Mouse (Mus musculus): ENCODE measurements around the gene Rps28. TPM values are rescaled to one million over a fixed set of nuclear protein-coding genes. Genes with fewer than 3 reads are reported as not detected.

Rps28 gene
- polyA plus RNA-seq, 1 experiment = 493 TPM

- no peaks in the 10 kb centered on the region for H3K27me3 ChIP-seq (ENCODE audit: control insufficient read depth, insufficient read depth, low read length)
- H3K4me3 ChIP-seq (replicated peaks; ENCODE audit: insufficient read depth, low read depth, low read length) = peak overlapping the region; percentile 81
- DNase-seq = no peak
- TF ChIP-seq CTCF (IDR thresholded peaks at IDR 0.05; ENCODE audit: borderline replicate concordance, insufficient read depth, low read depth, low read length) (no peak), POLR2A (IDR thresholded peaks at IDR 0.05; ENCODE audit: borderline replicate concordance, insufficient read depth, low read length) (no peak)
- H3K27ac ChIP-seq (ENCODE audit: insufficient read depth, low read length) = peak overlapping the region; percentile 78
- H3K4me1 ChIP-seq (ENCODE audit: control insufficient read depth, insufficient read depth, low read length) = peaks cover 8% of the 10 kb centered on the region; the same call in 1 of the 2 replicates
- WGBS = 8% methylated on average over 33 of the region's 33 CpGs
Measured at GRCm38 (mm10) chr17:33817969-33818643, 6.3 kb downstream of the Rps28 start.

GRCm38 (mm10) chr17:33817184-33817968 lies 7.0 kb downstream of the Rps28 start:
- TF ChIP-seq CTCF (IDR thresholded peaks at IDR 0.05; ENCODE audit: borderline replicate concordance, insufficient read depth, low read depth, low read length) (no peak), POLR2A (IDR thresholded peaks at IDR 0.05; ENCODE audit: borderline replicate concordance, insufficient read depth, low read length) (peak; percentile 86)

GRCm38 (mm10) chr17:33816612-33817011 lies 7.8 kb downstream of the Rps28 start:
- 41% methylated on average over 5 of the region's 5 CpGs for WGBS
- H3K4me3 ChIP-seq (replicated peaks; ENCODE audit: insufficient read depth, low read depth, low read length) = peak overlapping the region; percentile 81

More at GRCm38 (mm10) chr17:33817184-33817968, 7.0 kb downstream of the Rps28 start:
- under 1% methylated on average over 89 of the region's 89 CpGs for WGBS
- peak; percentile 90 to 96 for DNase-seq
- H3K27ac ChIP-seq (ENCODE audit: insufficient read depth, low read length) = peak overlapping the region; percentile 93
- peak overlapping the region; percentile 81 for H3K4me3 ChIP-seq (replicated peaks; ENCODE audit: insufficient read depth, low read depth, low read length)
- H3K4me1 ChIP-seq (ENCODE audit: control insufficient read depth, insufficient read depth, low read length) = peaks cover 8% of the 10 kb centered on the region; the same call in 1 of the 2 replicates
- H3K27me3 ChIP-seq (ENCODE audit: control insufficient read depth, insufficient read depth, low read length) = no peaks in the 10 kb centered on the region

GRCm38 (mm10) chr17:33815399-33815798 lies 9.0 kb downstream of the Rps28 start:
- WGBS = 80% methylated on average over 6 of the region's 6 CpGs
- H3K27me3 ChIP-seq (ENCODE audit: control insufficient read depth, insufficient read depth, low read length) = no peaks in the 10 kb centered on the region; the same call in 1 of the 2 replicates
- no peak overlapping the region for H3K27ac ChIP-seq (ENCODE audit: insufficient read depth, low read length)
- DNase-seq = no peak
- peaks cover 8% of the 10 kb centered on the region; the same call in 1 of the 2 replicates for H3K4me1 ChIP-seq (ENCODE audit: control insufficient read depth, insufficient read depth, low read length)
- no peak overlapping the region for H3K4me3 ChIP-seq (replicated peaks; ENCODE audit: insufficient read depth, low read depth, low read length)
- TF ChIP-seq CTCF (IDR thresholded peaks at IDR 0.05; ENCODE audit: borderline replicate concordance, insufficient read depth, low read depth, low read length) (no peak), POLR2A (IDR thresholded peaks at IDR 0.05; ENCODE audit: borderline replicate concordance, insufficient read depth, low read length) (no peak)

More at GRCm38 (mm10) chr17:33816612-33817011, 7.8 kb downstream of the Rps28 start:
- TF ChIP-seq CTCF (IDR thresholded peaks at IDR 0.05; ENCODE audit: borderline replicate concordance, insufficient read depth, low read depth, low read length) = no peak
- H3K27me3 ChIP-seq (ENCODE audit: control insufficient read depth, insufficient read depth, low read length) = no peaks in the 10 kb centered on the region
- H3K4me1 ChIP-seq (ENCODE audit: control insufficient read depth, insufficient read depth, low read length) = peaks cover 8% of the 10 kb centered on the region; the same call in 1 of the 2 replicates
- H3K27ac ChIP-seq (ENCODE audit: insufficient read depth, low read length) = 0 out of 2 replicates have a peak overlapping the region, but pooled peaks have one; percentile 93
- DNase-seq = no peak

- H3K4me3 ChIP-seq (replicated peaks; ENCODE audit: insufficient read depth, low read depth, low read length) = no peak overlapping the region
- 64% methylated on average over 4 of the region's 4 CpGs for WGBS
- no peak for DNase-seq
- TF ChIP-seq POLR2A (IDR thresholded peaks at IDR 0.05; ENCODE audit: borderline replicate concordance, insufficient read depth, low read length) = no peak
- TF ChIP-seq CTCF (IDR thresholded peaks at IDR 0.05; ENCODE audit: borderline replicate concordance, insufficient read depth, low read depth, low read length) = no peak
- no peaks in the 10 kb centered on the region; the same call in 1 of the 2 replicates for H3K27me3 ChIP-seq (ENCODE audit: control insufficient read depth, insufficient read depth, low read length)
- H3K4me1 ChIP-seq (ENCODE audit: control insufficient read depth, insufficient read depth, low read length) = no peaks in the 10 kb centered on the region
- H3K27ac ChIP-seq (ENCODE audit: insufficient read depth, low read length) = no peak overlapping the region
Measured at GRCm38 (mm10) chr17:33812990-33813389, 11.4 kb downstream of the Rps28 start.

- H3K4me1 ChIP-seq (ENCODE audit: control insufficient read depth, insufficient read depth, low read length) = no peaks in the 10 kb centered on the region
- no peaks in the 10 kb centered on the region; the same call in 1 of the 2 replicates for H3K27me3 ChIP-seq (ENCODE audit: control insufficient read depth, insufficient read depth, low read length)
- H3K27ac ChIP-seq (ENCODE audit: insufficient read depth, low read length) = no peak overlapping the region
- TF ChIP-seq CTCF (IDR thresholded peaks at IDR 0.05; ENCODE audit: borderline replicate concordance, insufficient read depth, low read depth, low read length) = no peak
- DNase-seq = no peak
- no peak overlapping the region for H3K4me3 ChIP-seq (replicated peaks; ENCODE audit: insufficient read depth, low read depth, low read length)
- 30% methylated on average over 3 of the region's 3 CpGs for WGBS
Measured at GRCm38 (mm10) chr17:33812475-33812874, 11.9 kb downstream of the Rps28 start.

GRCm38 (mm10) chr17:33811142-33811516 lies 13.2 kb downstream of the Rps28 start:
- Histone ChIP-seq H3K4me3 (replicated peaks; ENCODE audit: insufficient read depth, low read depth, low read length) (peak overlapping the region; percentile 15), H3K27ac (ENCODE audit: insufficient read depth, low read length) (no peak overlapping the region), H3K27me3 (ENCODE audit: control insufficient read depth, insufficient read depth, low read length) (no peaks in the 10 kb centered on the region; the same call in 1 of the 2 replicates), H3K4me1 (ENCODE audit: control insufficient read depth, insufficient read depth, low read length) (no peaks in the 10 kb centered on the region)
- DNase-seq = no peak
- no peak for TF ChIP-seq POLR2A (IDR thresholded peaks at IDR 0.05; ENCODE audit: borderline replicate concordance, insufficient read depth, low read length)
- TF ChIP-seq CTCF (IDR thresholded peaks at IDR 0.05; ENCODE audit: borderline replicate concordance, insufficient read depth, low read depth, low read length) = no peak
- 25% methylated on average over 7 of the region's 7 CpGs for WGBS
